8 mouse cellular contexts compared by ENCODE assay signal in the genomic region with DNA sequence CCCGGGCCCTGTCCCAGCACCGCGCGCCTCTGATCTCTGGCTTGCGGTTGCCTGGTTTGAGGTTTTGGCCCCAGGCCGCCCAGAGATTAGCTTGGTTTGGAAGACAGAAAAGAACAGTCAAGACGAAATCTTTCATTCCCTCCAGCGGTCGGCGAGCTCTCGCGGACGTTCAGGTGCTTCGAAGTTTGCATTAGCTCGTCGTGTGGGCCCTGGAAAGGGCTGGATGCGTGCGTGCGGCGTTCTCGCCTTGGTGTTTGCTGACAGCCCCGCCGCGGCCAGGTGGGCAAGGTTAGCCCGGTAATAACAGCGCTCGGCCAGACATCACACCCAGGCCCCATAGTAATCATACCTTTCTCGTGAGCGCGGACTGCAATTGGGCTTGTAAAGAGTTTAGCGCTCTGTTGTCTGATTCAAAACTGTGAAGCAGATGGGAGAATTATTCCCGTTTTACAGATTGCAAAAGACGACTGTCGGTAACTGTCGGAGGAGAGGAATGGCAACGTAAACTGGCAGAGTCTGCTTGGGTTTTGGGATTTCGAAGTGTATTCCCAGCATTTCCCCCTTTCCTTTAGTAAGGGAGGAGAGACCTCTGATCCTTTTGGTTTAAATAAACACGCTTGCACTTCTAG. TPM values are rescaled to one million over a fixed set of nuclear protein-coding genes. Genes with fewer than 3 reads are reported as not detected.
A peak's percentile ranks its signal among the peaks of the same experiment; 100 is the strongest.
DNase-seq lines count a peak whose midpoint lies in the region; ATAC-seq and TF ChIP-seq lines count a peak whose summit lies in the region.

No protein-coding gene starts in this region.

- no peaks in the 10 kb centered on the region for H3K27me3 ChIP-seq in lung, postnatal 0 days (replicated peaks; ENCODE audit: insufficient read depth, low read length)
- H3K27me3 ChIP-seq in heart, embryonic 15.5 days = no peaks in the 10 kb centered on the region
- no peaks in the 10 kb centered on the region for H3K27me3 ChIP-seq in liver, postnatal 0 days (ENCODE audit: insufficient read depth, low read length)

- peak overlapping the region; percentile 96 for H3K27ac ChIP-seq in lung, postnatal 0 days (ENCODE audit: low read length)
- H3K27ac ChIP-seq in heart, embryonic 15.5 days = peak overlapping the region; percentile 93
- peak overlapping the region; percentile 78 for H3K27ac ChIP-seq in liver, postnatal 0 days (ENCODE audit: low read depth)

- DNase-seq in lung, postnatal 0 days (ENCODE audit: low spot score) = peak; percentile 73
- no peak for DNase-seq in lung, postnatal 4 days
- peak; percentile 57 for DNase-seq in brain, embryonic 14.5 days (ENCODE audit: low read depth)
- DNase-seq in liver, postnatal 0 days = no peak
- no peak for DNase-seq in adrenal gland, postnatal 25 days
- DNase-seq in layer of hippocampus, postnatal 10 days (ENCODE audit: low spot score in 2 of 2) = no peak
- DNase-seq in frontal cortex, postnatal 10 days (ENCODE audit: low spot score in 2 of 2) = no peak

- peak overlapping the region; percentile 89 for H3K4me2 ChIP-seq in lung, postnatal 0 days (replicated peaks; ENCODE audit: low read depth, low read length)
- peak overlapping the region; percentile 97 for H3K4me2 ChIP-seq in heart, embryonic 15.5 days
- H3K4me2 ChIP-seq in liver, postnatal 0 days (ENCODE audit: low read depth, low read length) = peak overlapping the region; percentile 73

- no peaks in the 10 kb centered on the region for H3K36me3 ChIP-seq in lung, postnatal 0 days (ENCODE audit: insufficient read depth, low read length)
- no peaks in the 10 kb centered on the region for H3K36me3 ChIP-seq in heart, embryonic 15.5 days
- H3K36me3 ChIP-seq in liver, postnatal 0 days (replicated peaks; ENCODE audit: insufficient read depth, low read length) = no peaks in the 10 kb centered on the region

- no peak for TF ChIP-seq CTCF in lung, postnatal 0 days (IDR thresholded peaks at IDR 0.05)
- TF ChIP-seq CTCF in brain, embryonic 14.5 days (IDR thresholded peaks at IDR 0.05; ENCODE audit: borderline replicate concordance, extremely low read depth, insufficient read depth, insufficient read length) = no peak
- TF ChIP-seq CTCF in liver, postnatal 0 days (IDR thresholded peaks at IDR 0.05; ENCODE audit: low read depth) = no peak

- under 1% methylated on average over 35 of the region's 38 CpGs for WGBS in lung, postnatal 0 days
- under 1% methylated on average over 38 of the region's 38 CpGs for WGBS in heart, embryonic 15.5 days
- 1% methylated on average over 35 of the region's 38 CpGs for WGBS in liver, postnatal 0 days (ENCODE audit: insufficient replicate concordance)

- H3K4me3 ChIP-seq in lung, postnatal 0 days (ENCODE audit: low read depth, low read length) = peak overlapping the region; percentile 87
- peak overlapping the region; percentile 97 for H3K4me3 ChIP-seq in heart, embryonic 15.5 days
- H3K4me3 ChIP-seq in liver, postnatal 0 days (ENCODE audit: low read depth, low read length) = peak overlapping the region; percentile 85

- ATAC-seq in lung, postnatal 0 days = peak; percentile 40
- ATAC-seq in heart, embryonic 15.5 days (replicated peaks; ENCODE audit: insufficient number of reproducible peaks, insufficient read depth, low FRiP score, low read depth) = peak; percentile 24
- peak; percentile 46 for ATAC-seq in liver, postnatal 0 days

- no peak; the same call in 1 of the 2 replicates for TF ChIP-seq EP300 in lung, postnatal 0 days (IDR thresholded peaks at IDR 0.05)
- TF ChIP-seq EP300 in liver, postnatal 0 days (IDR thresholded peaks at IDR 0.05; ENCODE audit: low read depth) = no peak

- no peak for TF ChIP-seq POLR2A in brain, embryonic 14.5 days (IDR thresholded peaks at IDR 0.05; ENCODE audit: borderline replicate concordance, extremely low read depth, insufficient read depth, insufficient read length, poor library complexity, severe bottlenecking)

- H3K4me1 ChIP-seq in lung, postnatal 0 days (ENCODE audit: insufficient read depth, low read depth, low read length) = peaks cover 4% of the 10 kb centered on the region; the same call in 1 of the 2 replicates
- peaks cover 26% of the 10 kb centered on the region for H3K4me1 ChIP-seq in heart, embryonic 15.5 days (replicated peaks)
- H3K4me1 ChIP-seq in liver, postnatal 0 days (ENCODE audit: insufficient read depth) = peaks cover 27% of the 10 kb centered on the region

- no peaks in the 10 kb centered on the region for H3K9me3 ChIP-seq in lung, postnatal 0 days (ENCODE audit: low read length)
- no peaks in the 10 kb centered on the region for H3K9me3 ChIP-seq in heart, embryonic 15.5 days (replicated peaks)
- no peaks in the 10 kb centered on the region for H3K9me3 ChIP-seq in liver, postnatal 0 days (ENCODE audit: low read length)

- peak overlapping the region; percentile 54 for H3K9ac ChIP-seq in lung, postnatal 0 days (replicated peaks; ENCODE audit: low read depth)
- H3K9ac ChIP-seq in heart, embryonic 15.5 days = peak overlapping the region; percentile 69
- H3K9ac ChIP-seq in liver, postnatal 0 days (replicated peaks) = peak overlapping the region; percentile 22

RNA-seq across cellular contexts. Expression of a gene that starts 0.6 kb away (rescaled TPM):
- polyA plus RNA-seq in lung, postnatal 0 days (2015; fragmentation: Nextera tagmentation; extraction: Ambion mirVana) = 12.7 and 17.1 TPM in 2 replicates
- 17.1 and 18.5 TPM in 2 replicates for polyA plus RNA-seq in brain, embryonic 14.5 days (2012; rRNA removed)
- polyA plus RNA-seq in heart, embryonic 15.5 days (2015; fragmentation: Nextera tagmentation; extraction: Ambion mirVana) = 14.7 and 16.7 TPM in 2 replicates
- 4.1 and 4.8 TPM in 2 replicates for polyA plus RNA-seq in liver, postnatal 0 days (2015; fragmentation: Nextera tagmentation; extraction: Ambion mirVana)
- 25.5 and 34.0 TPM in 2 replicates for total RNA-seq in adrenal gland, postnatal 25 days (2021)
- total RNA-seq in layer of hippocampus, postnatal 10 days (2021) = 10 to 100 TPM; 22.2 to 23.8 TPM

Comparison
In these comparisons a context has a peak if more than half of its experiments do, and no peak if none do; other contexts are left out.
1. DNase-seq: peak in lung, postnatal 0 days (single experiment) and brain, embryonic 14.5 days (single experiment); none in lung, postnatal 4 days (0 of 2), liver, postnatal 0 days (single experiment), adrenal gland, postnatal 25 days (single experiment), layer of hippocampus, postnatal 10 days (0 of 2) and frontal cortex, postnatal 10 days (0 of 2).
2. Peak in every context shown above with its lines, with median percentiles within 50 percentile points of each other: ATAC-seq, H3K27ac ChIP-seq, H3K4me2 ChIP-seq, H3K4me3 ChIP-seq and H3K9ac ChIP-seq.